Mouse (Mus musculus) neural tube, embryonic 14.5 days (tissue): Measurements from ENCODE around the gene Zfp292. TPM values are rescaled to one million over a fixed set of nuclear protein-coding genes. Genes with fewer than 3 reads are reported as not detected.

ENCODE experiments used
- ATAC-seq: fragments of 200-750 bp; cut with Nextera tagmentation; 2 replicates; pipeline ENCODE4 v1.8.0; 2017; ENCODE audit warnings: low read depth, mild to moderate bottlenecking, moderate TSS enrichment, moderate library complexity
- H3K27ac ChIP-seq: fragments of 300-500 bp; sonication (generic); 2 replicates; pipeline ENCODE4 v1.5.1; 2014; ENCODE audit warnings: low read depth, mild to moderate bottlenecking, control low read depth, low read length, moderate library complexity, mixed read lengths
- H3K27me3 ChIP-seq: fragments of 300-500 bp; sonication (generic); 2 replicates; pipeline ENCODE4 v1.6.1; 2014; ENCODE audit warnings: low read length; ENCODE audit not compliant: control insufficient read depth, insufficient read depth
- H3K36me3 ChIP-seq: fragments of 300-500 bp; sonication (generic); 2 replicates; pipeline ENCODE4 v1.6.1; 2014; ENCODE audit warnings: low read length, mixed read lengths; ENCODE audit not compliant: control insufficient read depth, insufficient read depth
- H3K4me1 ChIP-seq: fragments of 300-500 bp; sonication (generic); 2 replicates; pipeline ENCODE4 v1.6.1; 2014; ENCODE audit warnings: low read length; ENCODE audit not compliant: control insufficient read depth, insufficient read depth
- H3K4me2 ChIP-seq: fragments of 300-500 bp; sonication (generic); 2 replicates; pipeline ENCODE4 v1.6.1; 2014; ENCODE audit warnings: mild to moderate bottlenecking, low read depth, low read length, control low read depth
- H3K4me3 ChIP-seq: fragments of 300-500 bp; sonication (generic); 2 replicates; pipeline ENCODE4 v1.5.1; 2014; ENCODE audit warnings: low read depth, low read length, control low read depth, mixed read lengths
- H3K9ac ChIP-seq: fragments of 300-500 bp; sonication (generic); replicated peaks from 2 replicates; pipeline ENCODE4 v1.6.1; 2014; ENCODE audit warnings: low read depth, mild to moderate bottlenecking, control low read depth, low read length, mixed read lengths
- H3K9me3 ChIP-seq: fragments of 300-500 bp; sonication (generic); 2 replicates; pipeline ENCODE4 v1.6.1; 2016; ENCODE audit warnings: low read length; ENCODE audit not compliant: control insufficient read depth
- WGBS: fragments of 180-500 bp; shearing (Covaris S2); extraction: QIAGEN DNeasy Blood & Tissue Kit; methylation state at CpG from one replicate; pipeline ENCODE4 v1.1.7; 2014; 5-methylcytosine and 5-hydroxymethylcytosine counted together
- polyA plus RNA-seq: library from polyadenylated mRNA; unstranded; fragments of >200 nt; fragmentation: Nextera tagmentation; extraction: Ambion mirVana; gene quantifications from 2 replicates; pipeline ENCODE4 v1.2.1, GENCODE M21; 2014

Zfp292 gene
- polyA plus RNA-seq, 1 experiment from 2014 or later, result 37.7 TPM

GRCm38 (mm10) chr4:34872896-34873495 is 9.8 kb downstream of the Zfp292 start:
- H3K36me3 ChIP-seq, result no peaks in the 10 kb centered on the region
- H3K27me3 ChIP-seq, result no peaks in the 10 kb centered on the region
- peak; percentile 40; the same call in 1 of the 2 replicates for ATAC-seq
- 93% methylated on average over 4 of the region's 4 CpGs for WGBS
- H3K4me1 ChIP-seq, result no peaks in the 10 kb centered on the region
- H3K9me3 ChIP-seq, result no peaks in the 10 kb centered on the region
- H3K4me2 ChIP-seq, result no peak overlapping the region
- no peak overlapping the region for H3K27ac ChIP-seq
- no peak overlapping the region for H3K4me3 ChIP-seq
- H3K9ac ChIP-seq, result no peak overlapping the region

GRCm38 (mm10) chr4:34869813-34870212 is 12.9 kb downstream of the Zfp292 start:
- Histone ChIP-seq H3K36me3 (no peaks in the 10 kb centered on the region), H3K4me2 (no peak overlapping the region), H3K9ac (no peak overlapping the region), H3K9me3 (no peaks in the 10 kb centered on the region), H3K27me3 (no peaks in the 10 kb centered on the region), H3K4me1 (no peaks in the 10 kb centered on the region), H3K27ac (no peak overlapping the region), H3K4me3 (no peak overlapping the region)
- no peak for ATAC-seq
- whole genome bisulfite sequencing, result 83% methylated on average over 3 of the region's 3 CpGs

- Histone ChIP-seq H3K9me3 (no peaks in the 10 kb centered on the region), H3K36me3 (no peaks in the 10 kb centered on the region), H3K9ac (no peak overlapping the region), H3K4me3 (no peak overlapping the region), H3K27ac (no peak overlapping the region), H3K27me3 (no peaks in the 10 kb centered on the region), H3K4me2 (no peak overlapping the region), H3K4me1 (no peaks in the 10 kb centered on the region)
- no peak for ATAC-seq
- WGBS, result 91% methylated on average over 3 of the region's 3 CpGs
Observed at GRCm38 (mm10) chr4:34861438-34861837, 21.3 kb downstream of the Zfp292 start.

- Histone ChIP-seq H3K27ac (no peak overlapping the region), H3K36me3 (no peaks in the 10 kb centered on the region), H3K4me1 (0 out of 2 replicates have a peak, but pooled peaks cover 3% of the 10 kb centered on the region), H3K9ac (no peak overlapping the region), H3K4me2 (no peak overlapping the region), H3K27me3 (no peaks in the 10 kb centered on the region), H3K9me3 (no peaks in the 10 kb centered on the region), H3K4me3 (no peak overlapping the region)
- no peak for ATAC-seq
- 87% methylated on average over 3 of the region's 3 CpGs for WGBS
Observed at GRCm38 (mm10) chr4:34859416-34859815, 23.3 kb downstream of the Zfp292 start.

DNA sequence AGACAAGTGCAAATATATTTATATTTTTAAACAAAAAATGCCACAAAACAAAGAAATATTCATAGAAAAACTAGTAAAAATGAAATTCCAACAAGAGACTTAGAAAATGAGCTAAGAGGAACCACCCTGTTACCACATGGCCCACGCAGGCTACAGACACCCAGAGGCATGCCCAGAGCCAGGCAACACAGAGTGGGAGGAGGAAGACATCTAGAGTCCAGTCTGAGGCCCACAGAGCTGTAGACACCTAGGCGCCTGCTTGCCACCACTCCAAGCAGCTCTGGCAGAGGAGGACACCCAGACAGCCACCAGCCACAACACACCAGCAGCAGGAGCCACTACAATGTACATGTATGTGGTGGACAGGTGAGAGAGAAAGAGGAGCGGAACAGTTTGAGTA is 23.9 kb downstream of the Zfp292 start:
- no peaks in the 10 kb centered on the region for H3K9me3 ChIP-seq
- H3K27me3 ChIP-seq, result no peaks in the 10 kb centered on the region
- H3K4me3 ChIP-seq, result no peak overlapping the region
- 96% methylated on average over 3 of the region's 3 CpGs for WGBS
- H3K4me2 ChIP-seq, result no peak overlapping the region
- H3K36me3 ChIP-seq, result no peaks in the 10 kb centered on the region
- no peak overlapping the region for H3K9ac ChIP-seq
- no peak overlapping the region for H3K27ac ChIP-seq
- no peak for ATAC-seq
- H3K4me1 ChIP-seq, result 0 out of 2 replicates have a peak, but pooled peaks cover 3% of the 10 kb centered on the region

- Histone ChIP-seq H3K9ac (no peak overlapping the region), H3K27ac (no peak overlapping the region), H3K4me1 (0 out of 2 replicates have a peak, but pooled peaks cover 3% of the 10 kb centered on the region), H3K4me3 (no peak overlapping the region), H3K9me3 (no peaks in the 10 kb centered on the region), H3K27me3 (no peaks in the 10 kb centered on the region), H3K4me2 (no peak overlapping the region), H3K36me3 (no peaks in the 10 kb centered on the region)
- no peak for ATAC-seq
- 12% methylated on average over 1 of the region's 1 CpGs for WGBS
Observed at GRCm38 (mm10) chr4:34855966-34856365, 26.8 kb downstream of the Zfp292 start.

- Histone ChIP-seq H3K27me3 (no peaks in the 10 kb centered on the region), H3K4me1 (0 out of 2 replicates have a peak, but pooled peaks cover 3% of the 10 kb centered on the region), H3K36me3 (no peaks in the 10 kb centered on the region), H3K9me3 (no peaks in the 10 kb centered on the region), H3K4me2 (no peak overlapping the region), H3K4me3 (no peak overlapping the region), H3K27ac (no peak overlapping the region), H3K9ac (no peak overlapping the region)
- ATAC-seq, result no peak
- WGBS, result 97% methylated on average over 7 of the region's 7 CpGs
Observed at GRCm38 (mm10) chr4:34852051-34852450, 30.7 kb downstream of the Zfp292 start.

- WGBS, result 92% methylated on average over 2 of the region's 2 CpGs
- Histone ChIP-seq H3K9ac (no peak overlapping the region), H3K27ac (no peak overlapping the region), H3K4me2 (no peak overlapping the region), H3K27me3 (no peaks in the 10 kb centered on the region), H3K9me3 (no peaks in the 10 kb centered on the region), H3K4me3 (no peak overlapping the region), H3K36me3 (no peaks in the 10 kb centered on the region), H3K4me1 (no peaks in the 10 kb centered on the region)
- no peak for ATAC-seq
Observed at GRCm38 (mm10) chr4:34850156-34850555, 32.6 kb downstream of the Zfp292 start.

- no peak overlapping the region for H3K4me2 ChIP-seq
- no peak for ATAC-seq
- 92% methylated on average over 6 of the region's 6 CpGs for WGBS
Observed at GRCm38 (mm10) chr4:34847679-34848309, 35.0 kb downstream of the Zfp292 start.

More at GRCm38 (mm10) chr4:34847679-34848309, 35.0 kb downstream of the Zfp292 start:
- Histone ChIP-seq H3K27ac (no peak overlapping the region), H3K9ac (no peak overlapping the region), H3K36me3 (no peaks in the 10 kb centered on the region), H3K4me1 (no peaks in the 10 kb centered on the region), H3K4me3 (no peak overlapping the region), H3K27me3 (no peaks in the 10 kb centered on the region), H3K9me3 (no peaks in the 10 kb centered on the region)
